Mouse (Mus musculus): ENCODE measurements at regions not wholly inside any gene's neighbourhood (a gene's known extent, or its start where the extent isn't known, plus 50 kb on each side); places are given as distances from the start of the nearest gene placed in this dataset.

DNA sequence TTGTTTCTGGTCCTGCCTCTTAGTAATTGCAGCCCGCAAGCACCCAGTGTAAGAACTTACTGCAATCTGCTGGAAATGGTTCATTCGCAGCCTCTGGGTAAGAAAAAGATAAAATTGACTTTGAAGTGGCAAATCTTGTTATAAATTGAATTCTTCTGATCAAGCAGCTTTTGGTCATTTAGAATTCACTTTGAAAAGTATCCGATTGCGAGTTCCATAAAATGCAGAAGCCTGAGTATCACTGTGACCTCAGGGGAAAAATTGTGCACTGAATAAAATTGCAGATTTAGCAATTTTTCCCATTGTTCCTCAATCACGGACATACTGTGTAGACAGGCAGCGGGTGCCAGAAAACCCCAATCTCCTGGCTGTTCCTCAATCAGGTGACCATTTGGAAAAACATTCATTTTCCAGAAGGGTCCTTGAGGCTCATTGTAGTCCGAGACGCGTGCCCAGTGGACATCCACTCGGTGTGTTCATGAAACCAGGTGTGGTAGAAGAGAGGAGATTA lies 320.4 kb downstream of the Cmpk2 start:
- no peaks in the 10 kb centered on the region for H3K79me2 ChIP-seq (replicated peaks; ENCODE audit: control insufficient read depth, extremely low read depth, insufficient read depth, poor library complexity, severe bottlenecking)
- H3K27ac ChIP-seq (ENCODE audit: insufficient read depth, low read depth), result no peak overlapping the region
- H3K4me3 ChIP-seq (replicated peaks in 1 of 3; ENCODE audit: low read depth in 2 of 3, low read length in 2 of 3, poor library complexity in 1 of 3), result no peak overlapping the region
- in situ Hi-C loops (cut with MboI; ENCODE audit: low pct_ligation_motif_present, low pct_unique_long_range_greater_than_20kb, low sequenced_read_pairs), result no loop called here
- no peaks in the 10 kb centered on the region for H3K36me3 ChIP-seq (replicated peaks in 1 of 2; ENCODE audit: control insufficient read depth in 1 of 2, insufficient read depth in 1 of 2, low read length in 1 of 2)
- no peak for DNase-seq (ENCODE audit: extremely low read depth)
- TF ChIP-seq TBP (conservative IDR thresholded peaks at IDR 0.05; ENCODE audit: low read depth, low read length) (no peak), USF2 (conservative IDR thresholded peaks at IDR 0.05; ENCODE audit: low read depth, low read length) (no peak), GABPA (IDR thresholded peaks at IDR 0.05; ENCODE audit: insufficient replicate concordance, low read depth, low read length) (no peak), SMC3 (IDR thresholded peaks at IDR 0.05; ENCODE audit: low read depth, low read length) (no peak), SIN3A (IDR thresholded peaks at IDR 0.05; ENCODE audit: low read length) (no peak), TCF12 (IDR thresholded peaks at IDR 0.05; ENCODE audit: low read depth, low read length) (no peak), HCFC1 (IDR thresholded peaks at IDR 0.05; ENCODE audit: low read depth, low read length) (no peak), NELFE (IDR thresholded peaks at IDR 0.05; ENCODE audit: low read depth, low read length) (no peak), EP300 (IDR thresholded peaks at IDR 0.05; ENCODE audit: low read length) (no peak), BHLHE40 (IDR thresholded peaks at IDR 0.05; ENCODE audit: low read depth, low read length) (no peak), CTCF (conservative IDR thresholded peaks at IDR 0.05 in 1 of 2, IDR thresholded peaks at IDR 0.05 in 1 of 2; ENCODE audit: low read depth in 2 of 2, low read length in 2 of 2) (no peak), PAX5 (IDR thresholded peaks at IDR 0.05; ENCODE audit: low read length) (no peak), MAFK (IDR thresholded peaks at IDR 0.05; ENCODE audit: insufficient replicate concordance, low read length) (no peak), MEF2A (IDR thresholded peaks at IDR 0.05; ENCODE audit: borderline replicate concordance, low read depth, low read length) (no peak), JUND (conservative IDR thresholded peaks at IDR 0.05; ENCODE audit: low read depth, low read length) (no peak), RAD21 (IDR thresholded peaks at IDR 0.05; ENCODE audit: low read depth, low read length) (no peak), MYC (IDR thresholded peaks at IDR 0.05; ENCODE audit: low read depth, low read length) (no peak)
- no peaks in the 10 kb centered on the region for H3K27me3 ChIP-seq (replicated peaks)
- H3K9me3 ChIP-seq (replicated peaks; ENCODE audit: low read length), result no peaks in the 10 kb centered on the region
- no peak overlapping the region for H3K4me2 ChIP-seq (ENCODE audit: insufficient read depth, low read depth, poor library complexity, severe bottlenecking)
- no peak overlapping the region for H3K9ac ChIP-seq (ENCODE audit: insufficient read depth, low read depth)
- no peaks in the 10 kb centered on the region for H3K4me1 ChIP-seq (ENCODE audit: control insufficient read depth in 1 of 2, insufficient read depth in 2 of 2)
- dilution Hi-C loops (cut with MboI; ENCODE audit: extremely low pct_ligation_motif_present, extremely low pct_unique_long_range_greater_than_20kb, low sequenced_read_pairs), result no loop called here

DNA sequence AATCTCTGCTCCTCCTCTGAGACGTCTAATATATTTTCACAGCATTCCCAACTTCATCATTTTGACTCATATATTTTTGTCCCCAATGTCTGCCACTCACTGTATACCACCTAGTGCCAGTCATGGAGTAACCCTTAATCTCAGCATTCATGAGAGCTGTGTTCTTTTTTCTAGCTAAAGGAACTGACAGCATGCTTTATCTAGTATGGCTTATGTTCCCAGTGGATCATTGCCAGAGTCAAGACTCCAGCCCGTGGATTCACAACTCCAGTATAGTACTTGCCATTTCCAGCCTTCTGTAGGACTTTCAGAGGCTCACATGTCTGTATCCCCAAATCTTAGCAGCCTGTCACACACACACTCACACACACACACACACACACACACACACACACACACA lies 316.5 kb downstream of the Cmpk2 start:
- Histone ChIP-seq H3K9ac (ENCODE audit: insufficient read depth, low read depth) (no peak overlapping the region), H3K4me1 (ENCODE audit: control insufficient read depth in 1 of 2, insufficient read depth in 2 of 2) (no peaks in the 10 kb centered on the region), H3K36me3 (replicated peaks in 1 of 2; ENCODE audit: control insufficient read depth in 1 of 2, insufficient read depth in 1 of 2, low read length in 1 of 2) (no peaks in the 10 kb centered on the region), H3K27ac (ENCODE audit: insufficient read depth, low read depth) (no peak overlapping the region), H3K79me2 (replicated peaks; ENCODE audit: control insufficient read depth, extremely low read depth, insufficient read depth, poor library complexity, severe bottlenecking) (no peaks in the 10 kb centered on the region), H3K27me3 (replicated peaks) (no peaks in the 10 kb centered on the region), H3K4me2 (ENCODE audit: insufficient read depth, low read depth, poor library complexity, severe bottlenecking) (no peak overlapping the region), H3K9me3 (replicated peaks; ENCODE audit: low read length) (no peaks in the 10 kb centered on the region), H3K4me3 (replicated peaks in 1 of 3; ENCODE audit: low read depth in 2 of 3, low read length in 2 of 3, poor library complexity in 1 of 3) (no peak overlapping the region)
- no peak for DNase-seq (ENCODE audit: extremely low read depth)
- dilution Hi-C loops (cut with MboI; ENCODE audit: extremely low pct_ligation_motif_present, extremely low pct_unique_long_range_greater_than_20kb, low sequenced_read_pairs), result no loop called here
- no peak for TF ChIP-seq PAX5 (IDR thresholded peaks at IDR 0.05; ENCODE audit: low read length)
- TF ChIP-seq IRF4 (IDR thresholded peaks at IDR 0.05; ENCODE audit: low read depth, low read length), result no peak
- TF ChIP-seq MYC (IDR thresholded peaks at IDR 0.05; ENCODE audit: low read depth, low read length), result no peak
- no peak for TF ChIP-seq CTCF (conservative IDR thresholded peaks at IDR 0.05 in 1 of 2, IDR thresholded peaks at IDR 0.05 in 1 of 2; ENCODE audit: low read depth in 2 of 2, low read length in 2 of 2)
- no peak for TF ChIP-seq NRF1 (IDR thresholded peaks at IDR 0.05; ENCODE audit: low read depth, low read length)
- no peak for TF ChIP-seq UBTF (IDR thresholded peaks at IDR 0.05; ENCODE audit: low read depth, low read length)
- TF ChIP-seq JUND (conservative IDR thresholded peaks at IDR 0.05; ENCODE audit: low read depth, low read length), result no peak
- in situ Hi-C loops (cut with MboI; ENCODE audit: low pct_ligation_motif_present, low pct_unique_long_range_greater_than_20kb, low sequenced_read_pairs), result no loop called here
